Mouse (Mus musculus) mouse embryonic stem cell (cell line): ENCODE data around the gene Sptlc2.
"Not testable (repeated sequence)": the region's sequence is repeated elsewhere in the genome, so short reads cannot be mapped to it uniquely, and the experiment has no call there.

ENCODE experiments used
- in situ Hi-C, 2 experiments: fragments of 300-500 bp; cut with MboI; formaldehyde crosslinking; loops; 1 replicate in 1 of 2; 3 replicates in 1 of 2; pipeline ENCODE4 v1.14.3; 2019 to 2020; ENCODE audit warnings: low sequenced_read_pairs in 2 of 2, low pct_unique_long_range_greater_than_20kb in 1 of 2, mixed read lengths in 1 of 2; ENCODE audit not compliant: unreplicated experiment in 1 of 2

The Sptlc2 gene

DNA sequence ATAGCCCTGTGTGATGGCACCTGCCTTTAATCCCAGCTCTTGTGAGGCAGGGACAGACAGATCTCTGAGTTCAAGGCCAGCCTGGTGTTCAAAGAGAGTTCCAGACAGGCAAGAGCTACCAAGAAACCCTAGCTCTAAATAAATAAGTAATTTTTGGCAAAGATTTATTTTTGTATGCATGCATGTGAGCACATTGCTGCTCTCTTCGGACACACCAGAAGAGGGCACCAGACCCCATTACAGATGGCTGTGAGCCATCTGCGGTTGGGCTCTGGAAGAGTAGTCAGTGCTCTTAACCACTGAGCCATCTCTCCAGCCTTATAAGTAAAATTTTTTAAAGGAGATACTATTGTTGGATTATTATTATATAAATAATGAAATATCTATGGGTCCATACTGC, 40.6 kb downstream of the Sptlc2 start:
- in situ Hi-C loops: no loop called here

DNA sequence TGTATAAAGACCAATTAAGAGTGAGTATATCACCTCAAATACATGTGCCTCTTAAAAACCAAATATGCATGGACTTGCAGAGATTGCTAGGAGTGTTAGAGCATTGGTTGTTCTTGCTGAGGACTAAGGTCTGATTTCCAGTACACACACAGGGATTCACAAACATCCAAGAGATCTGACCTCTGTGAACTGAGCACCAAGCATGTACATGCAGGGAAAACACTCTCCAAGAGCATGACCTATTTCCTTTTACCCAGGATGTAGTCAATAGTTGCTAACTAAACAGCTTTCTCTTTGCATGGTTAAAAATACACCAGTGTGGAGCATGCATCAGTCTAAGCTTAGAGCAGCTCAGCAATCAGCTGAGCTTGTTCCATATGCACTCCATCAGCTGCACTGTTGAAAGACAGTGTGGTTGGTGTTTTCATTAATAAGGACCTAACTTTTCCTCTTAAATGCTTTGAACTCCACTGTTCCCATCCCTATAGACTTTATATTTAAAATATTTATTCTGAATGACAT, 45.0 kb downstream of the Sptlc2 start:
- in situ Hi-C loops: no loop called here

DNA sequence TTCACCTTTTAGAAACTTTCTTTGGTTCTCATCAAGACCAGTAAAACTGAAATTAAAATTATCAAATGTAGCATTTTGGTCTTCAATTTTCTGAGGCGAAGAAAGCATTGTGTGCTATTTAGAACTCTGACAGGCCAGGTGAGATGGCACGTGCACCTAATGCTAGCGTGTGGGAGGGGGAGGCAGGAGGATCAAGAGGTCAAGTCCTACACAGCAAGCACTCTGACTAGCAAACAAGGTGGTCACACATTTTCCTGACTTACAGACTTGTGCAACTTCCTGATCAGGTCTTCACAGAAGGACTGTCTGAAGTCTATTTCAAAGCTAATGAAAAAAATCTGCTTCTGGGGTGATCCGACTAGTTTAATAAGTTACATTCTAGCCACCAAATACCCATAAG, 50.1 kb downstream of the Sptlc2 start:
- in situ Hi-C loops: no loop called here

DNA sequence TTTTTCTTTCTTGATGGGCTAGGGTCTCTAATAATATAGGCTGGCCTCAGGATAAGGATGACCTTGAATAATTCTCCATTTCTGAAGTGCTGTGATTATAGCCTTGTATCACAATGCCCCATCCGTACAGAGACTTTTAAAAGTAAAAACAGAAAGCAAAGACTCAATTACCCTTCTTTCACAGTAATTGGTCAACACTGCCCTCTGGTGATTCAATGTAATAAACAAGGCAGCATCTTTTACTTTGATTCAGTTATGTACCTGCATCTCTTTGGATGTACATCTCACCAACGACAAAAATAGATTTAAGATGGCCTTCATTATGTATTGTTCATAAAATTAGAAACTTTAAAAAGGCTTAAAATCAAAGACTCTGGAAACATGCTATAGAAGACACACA, 53.3 kb downstream of the Sptlc2 start:
- in situ Hi-C loops: loop anchor here in 1 of 2 experiments (5.0 kb wide), 1 partner anchor 58 kb away; no protein-coding TSS in a partner anchor

DNA sequence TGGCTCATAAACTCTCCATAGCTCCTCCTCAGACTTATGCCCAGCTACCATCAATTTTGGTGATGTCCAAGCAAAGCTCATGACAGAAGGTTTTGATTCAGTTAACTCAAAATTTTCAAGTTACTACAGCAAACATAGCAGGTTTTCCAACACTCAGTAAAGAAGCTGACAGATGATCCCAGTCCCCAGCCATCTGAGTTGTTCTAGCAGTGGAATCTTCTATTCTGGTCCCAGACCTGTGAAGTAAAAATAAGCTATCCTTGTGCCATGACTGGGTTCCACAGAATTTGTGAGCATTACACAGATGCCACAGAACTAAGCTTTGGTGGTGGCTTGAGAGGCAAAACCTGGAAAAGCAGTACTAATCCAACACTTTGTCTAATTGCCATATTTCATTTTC, 54.4 kb downstream of the Sptlc2 start:
- in situ Hi-C loops: loop anchor here in 1 of 2 experiments (5.0 kb wide), 1 partner anchor 56 kb away; no protein-coding TSS in a partner anchor

DNA sequence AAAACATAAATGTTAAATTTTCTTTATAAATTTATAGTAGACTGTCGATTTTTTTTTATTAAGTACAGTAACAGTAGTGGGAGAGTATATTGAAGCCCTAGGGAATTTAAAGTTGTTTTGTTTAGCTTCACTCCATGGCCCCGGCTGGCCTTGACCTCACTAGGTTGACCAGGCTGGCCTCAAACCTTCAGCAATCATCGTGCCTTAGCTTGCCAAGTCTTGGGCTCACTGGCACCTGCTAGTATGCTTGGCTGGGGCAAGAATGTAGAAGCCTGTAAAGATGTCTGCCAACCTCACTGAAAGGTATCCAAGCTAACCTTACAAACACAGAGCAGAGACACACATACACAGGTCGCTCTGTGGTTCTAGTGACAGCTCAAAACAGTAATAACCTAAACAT, 55.6 kb downstream of the Sptlc2 start:
- in situ Hi-C loops: loop anchor here in 1 of 2 experiments (5.0 kb wide), 1 partner anchor 55 kb away; no protein-coding TSS in a partner anchor

DNA sequence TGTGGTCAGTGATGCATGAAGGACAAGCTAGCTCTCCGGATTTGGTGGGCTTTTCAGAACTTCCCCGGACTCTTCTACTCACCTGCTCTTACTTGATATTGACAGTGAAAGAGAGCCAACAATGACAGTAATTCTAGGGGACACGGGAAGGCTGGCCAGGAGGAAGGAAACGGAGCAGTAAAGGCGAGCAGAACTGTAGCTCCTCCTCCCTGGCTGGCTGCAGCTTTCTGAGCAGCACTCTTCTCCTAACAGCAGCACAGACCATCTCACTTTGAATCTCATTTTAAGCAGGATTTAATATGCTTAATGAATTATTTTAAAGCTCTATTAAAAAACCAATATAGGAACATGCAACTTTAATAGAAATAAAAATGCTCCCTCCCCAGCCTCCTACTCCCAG, 56.2 kb downstream of the Sptlc2 start:
- in situ Hi-C loops: loop anchor here in 1 of 2 experiments (5.0 kb wide), 1 partner anchor 55 kb away; no protein-coding TSS in a partner anchor

DNA sequence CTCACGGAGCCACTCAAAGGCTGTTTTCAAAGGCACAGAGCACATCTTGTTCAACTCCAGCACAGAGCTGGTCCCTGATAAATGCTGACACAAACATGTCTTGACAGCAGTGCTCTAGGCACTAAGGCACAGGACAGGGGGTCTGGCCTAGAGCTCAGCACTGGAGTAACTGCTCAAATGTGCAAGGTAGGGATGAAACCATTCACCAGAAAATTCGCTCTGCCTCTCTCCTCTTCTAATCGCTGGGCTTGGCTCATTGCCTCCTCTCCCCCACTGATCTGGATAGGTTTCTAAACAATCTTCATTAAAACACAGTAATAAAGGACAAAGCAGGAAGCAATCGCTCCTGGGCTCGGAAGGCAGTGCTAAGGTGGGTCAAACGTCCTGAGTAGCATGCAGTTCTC, 57.1 kb downstream of the Sptlc2 start:
- in situ Hi-C loops: loop anchor here in 1 of 2 experiments (5.0 kb wide), 1 partner anchor 54 kb away; no protein-coding TSS in a partner anchor

DNA sequence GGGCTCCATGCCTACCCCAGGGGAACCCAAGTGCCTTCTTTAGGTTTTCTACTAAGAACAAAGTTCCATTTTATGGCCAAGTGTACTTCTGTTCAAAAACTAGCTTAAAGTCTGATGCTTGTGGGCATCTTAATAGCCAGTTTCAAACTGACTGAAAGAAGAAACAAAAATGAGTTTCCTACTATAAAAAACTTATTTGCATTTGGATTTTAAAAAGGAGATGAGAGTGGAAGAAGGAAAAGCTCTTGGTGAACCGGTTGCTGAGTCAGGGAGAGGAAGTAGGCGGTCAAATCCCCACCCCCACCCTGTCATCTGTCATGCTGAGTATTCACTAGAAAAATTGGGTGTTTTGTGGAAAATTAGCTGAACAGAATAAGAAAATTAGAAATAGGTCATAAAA, 57.9 kb downstream of the Sptlc2 start:
- in situ Hi-C loops: loop anchor here in 1 of 2 experiments (5.0 kb wide), 1 partner anchor 53 kb away; no protein-coding TSS in a partner anchor

DNA sequence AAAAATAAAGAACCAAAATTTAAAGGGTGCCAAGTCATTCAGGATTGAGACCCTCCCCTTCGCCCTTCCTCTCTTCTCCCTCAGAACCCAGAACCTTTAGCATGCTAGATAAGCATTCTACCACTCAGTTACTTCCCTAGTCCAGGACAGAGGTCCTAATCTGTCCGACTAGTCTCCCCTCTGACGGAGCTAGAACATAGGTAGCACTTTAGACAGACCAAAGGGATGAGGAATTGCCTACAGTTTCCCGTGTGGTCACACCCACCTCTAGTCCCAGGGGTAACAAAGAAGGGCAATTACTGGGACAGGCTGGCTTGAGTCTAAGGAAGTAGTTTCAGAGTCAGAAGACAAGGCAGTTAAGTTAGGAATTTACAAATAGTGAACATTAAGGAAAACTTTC, 60.1 kb downstream of the Sptlc2 start:
- in situ Hi-C loops: no loop called here

DNA sequence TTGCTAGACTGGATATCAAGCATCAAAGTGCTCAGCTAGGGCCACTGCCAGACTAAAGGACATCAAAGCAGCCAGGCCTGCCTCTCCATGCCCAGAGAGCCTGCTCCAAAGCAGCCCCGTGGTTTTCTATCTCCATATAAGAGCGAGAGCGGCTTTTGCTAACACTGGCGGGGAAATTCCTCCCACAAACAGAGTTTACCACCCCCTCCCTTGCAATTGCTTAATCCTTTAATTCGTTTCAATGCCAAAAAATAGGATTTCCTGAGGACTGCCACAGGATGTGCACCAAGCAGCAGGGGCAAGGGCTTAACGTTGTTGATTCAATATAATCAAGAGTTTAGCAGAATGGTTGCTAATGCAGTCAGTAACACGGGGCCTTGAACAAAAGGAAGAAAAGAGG, 60.5 kb downstream of the Sptlc2 start:
- in situ Hi-C loops: no loop called here

DNA sequence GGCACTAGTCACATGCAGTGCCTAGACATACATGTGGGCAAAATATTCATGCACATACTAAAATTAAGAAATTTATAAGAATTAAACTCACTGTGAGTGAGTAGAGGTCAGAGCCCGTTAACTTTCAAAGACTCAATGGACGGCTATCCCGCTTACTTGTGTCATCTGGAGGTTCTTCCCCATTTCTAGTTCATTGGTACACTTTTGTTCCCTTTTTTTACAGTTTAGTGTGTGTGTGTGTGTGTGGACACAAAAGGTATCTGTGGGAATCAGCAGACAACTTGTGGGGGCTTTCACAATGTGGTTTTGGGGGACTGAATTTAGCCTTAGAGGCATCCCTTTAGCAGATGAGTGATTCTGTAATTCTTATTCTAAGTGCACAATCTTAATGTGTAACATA, 62.7 kb downstream of the Sptlc2 start:
- in situ Hi-C loops: no loop called here

DNA sequence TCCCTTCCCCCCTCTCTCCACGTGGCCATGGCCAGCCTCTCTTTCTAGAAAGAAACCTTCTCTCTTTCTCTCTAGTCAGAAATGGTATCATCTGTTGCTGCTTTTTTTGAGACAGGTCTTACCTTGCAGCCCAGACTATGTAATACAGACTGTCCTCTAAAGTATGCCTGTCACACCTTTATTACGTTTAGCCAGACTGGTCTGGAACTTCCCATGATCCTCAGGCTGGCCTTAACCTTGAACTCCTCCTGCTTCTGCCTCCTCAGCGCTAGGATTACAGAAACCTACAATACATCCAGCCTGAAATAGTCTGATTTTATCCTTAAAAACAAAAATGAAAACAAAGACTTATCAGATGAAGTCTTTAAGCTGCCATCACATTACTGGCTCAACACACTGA, 68.9 kb downstream of the Sptlc2 start:
- in situ Hi-C loops: no loop called here

DNA sequence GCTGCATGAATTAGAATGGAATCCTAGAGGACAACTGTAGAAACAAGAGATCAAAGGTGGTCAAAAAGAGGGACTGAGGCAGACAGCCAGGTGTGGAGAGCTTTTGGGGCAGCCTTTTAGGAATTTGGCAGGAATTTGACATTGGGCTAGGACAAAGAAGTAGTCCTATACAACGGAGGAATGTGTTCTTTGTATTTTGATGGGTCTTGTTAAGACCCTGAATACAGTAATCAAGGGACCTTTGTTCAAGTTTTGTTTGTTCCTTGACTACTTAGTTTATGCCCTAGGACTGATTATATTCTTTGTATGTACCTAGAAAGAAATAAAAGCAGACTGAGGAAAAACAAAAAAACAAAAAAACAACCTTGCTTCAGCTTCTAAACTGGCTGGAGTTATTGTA, 70.2 kb downstream of the Sptlc2 start:
- in situ Hi-C loops: no loop called here

DNA sequence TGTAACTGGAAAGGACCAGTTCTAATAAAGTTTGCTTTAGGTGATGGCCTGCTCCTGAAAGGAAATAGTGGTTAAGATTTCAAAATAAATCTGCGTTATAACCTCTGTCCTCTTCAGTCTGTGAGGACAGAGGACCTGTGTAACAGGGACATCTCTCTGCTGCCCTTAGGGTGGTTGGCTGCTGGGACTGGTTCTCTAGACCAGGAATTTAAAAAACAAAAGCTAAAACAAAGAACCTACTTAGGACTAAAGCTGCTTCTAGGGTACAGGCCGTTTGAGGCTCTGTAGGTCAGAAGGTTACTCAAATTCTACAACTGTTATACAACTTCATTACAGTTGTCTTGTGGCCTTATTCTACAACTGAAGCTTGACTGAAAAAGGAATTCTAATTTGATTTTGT, 75.1 kb downstream of the Sptlc2 start:
- in situ Hi-C loops: no loop called here

DNA sequence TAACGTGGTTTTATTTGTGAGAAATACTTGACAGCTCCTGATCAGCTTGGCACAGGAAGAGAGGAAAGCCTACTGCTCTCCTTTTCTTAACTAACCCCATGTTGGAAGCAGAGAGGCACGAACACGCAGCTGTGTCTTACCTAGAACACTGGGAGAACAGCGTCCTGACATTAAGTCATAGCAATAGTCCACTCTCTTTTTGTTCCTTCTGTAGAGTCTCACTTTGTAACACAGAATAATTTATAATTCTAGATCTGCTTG, 81.6 kb downstream of the Sptlc2 start:
- in situ Hi-C loops: not testable (repeated sequence)

DNA sequence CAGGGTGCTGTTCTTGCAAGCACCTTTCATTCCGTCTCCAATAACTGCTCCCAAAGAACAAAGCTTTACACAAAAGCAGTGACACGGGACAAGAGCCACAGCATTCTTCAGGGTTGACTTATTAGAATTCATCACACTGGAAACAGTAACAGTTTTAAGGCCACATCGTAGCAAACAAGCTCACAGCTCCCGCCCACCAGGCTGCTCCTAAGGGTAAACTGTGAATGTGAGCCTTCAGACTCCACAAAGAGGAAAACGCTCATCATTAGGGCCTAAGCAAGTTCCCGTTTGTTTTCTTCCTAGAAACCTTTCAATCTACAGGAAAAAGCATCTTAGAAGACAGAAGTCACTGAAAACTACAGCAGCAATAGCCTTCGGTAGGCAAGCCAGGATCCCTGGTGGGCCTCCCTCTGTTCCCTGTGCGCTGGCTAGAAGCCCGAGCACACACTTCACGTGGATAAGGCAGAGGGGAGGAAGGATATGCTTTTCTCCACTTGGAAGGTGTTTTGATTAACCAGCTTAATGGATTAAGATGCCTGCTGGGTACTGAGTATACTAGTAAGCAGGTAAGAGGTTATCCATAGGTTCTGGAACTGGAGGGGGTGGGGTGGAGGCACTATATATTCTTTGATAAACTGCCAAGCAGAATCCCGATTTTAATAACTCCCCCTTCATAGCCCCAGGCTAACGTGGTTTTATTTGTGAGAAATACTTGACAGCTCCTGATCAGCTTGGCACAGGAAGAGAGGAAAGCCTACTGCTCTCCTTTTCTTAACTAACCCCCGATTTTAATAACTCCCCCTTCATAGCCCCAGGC, 82.2 kb downstream of the Sptlc2 start:
- in situ Hi-C loops: no loop called here

DNA sequence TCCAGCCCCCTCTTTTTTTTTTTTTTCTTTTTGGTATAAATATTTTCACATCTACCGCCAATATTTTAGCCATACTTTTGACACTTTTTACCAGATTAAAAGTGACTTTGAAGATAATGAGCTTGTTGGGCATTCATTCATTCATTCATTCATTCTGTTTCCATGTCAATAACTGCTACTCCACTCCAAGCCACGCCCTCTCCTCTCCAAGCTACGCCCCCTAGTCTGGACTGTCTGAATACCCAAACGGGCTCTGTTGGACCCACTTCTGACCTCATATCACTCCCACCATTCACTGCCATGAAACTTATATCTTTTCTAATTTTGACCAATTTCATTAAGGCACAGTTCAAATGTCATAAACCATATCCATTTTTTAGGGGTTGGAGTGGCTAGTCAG, 87.0 kb downstream of the Sptlc2 start:
- in situ Hi-C loops: no loop called here

DNA sequence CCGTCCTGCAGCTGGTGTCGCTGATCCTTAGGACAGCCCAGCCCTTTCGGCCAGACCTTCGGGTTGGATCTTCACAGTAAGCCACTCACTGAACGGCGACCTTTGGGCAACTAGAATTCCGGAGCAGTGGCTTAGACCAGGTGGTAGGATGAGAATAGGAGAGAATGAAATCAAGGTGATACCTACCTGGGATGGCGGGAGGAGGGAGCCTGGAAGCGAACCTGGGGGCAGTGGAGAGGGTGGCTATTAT, 87.8 kb downstream of the Sptlc2 start:
- in situ Hi-C loops: no loop called here

DNA sequence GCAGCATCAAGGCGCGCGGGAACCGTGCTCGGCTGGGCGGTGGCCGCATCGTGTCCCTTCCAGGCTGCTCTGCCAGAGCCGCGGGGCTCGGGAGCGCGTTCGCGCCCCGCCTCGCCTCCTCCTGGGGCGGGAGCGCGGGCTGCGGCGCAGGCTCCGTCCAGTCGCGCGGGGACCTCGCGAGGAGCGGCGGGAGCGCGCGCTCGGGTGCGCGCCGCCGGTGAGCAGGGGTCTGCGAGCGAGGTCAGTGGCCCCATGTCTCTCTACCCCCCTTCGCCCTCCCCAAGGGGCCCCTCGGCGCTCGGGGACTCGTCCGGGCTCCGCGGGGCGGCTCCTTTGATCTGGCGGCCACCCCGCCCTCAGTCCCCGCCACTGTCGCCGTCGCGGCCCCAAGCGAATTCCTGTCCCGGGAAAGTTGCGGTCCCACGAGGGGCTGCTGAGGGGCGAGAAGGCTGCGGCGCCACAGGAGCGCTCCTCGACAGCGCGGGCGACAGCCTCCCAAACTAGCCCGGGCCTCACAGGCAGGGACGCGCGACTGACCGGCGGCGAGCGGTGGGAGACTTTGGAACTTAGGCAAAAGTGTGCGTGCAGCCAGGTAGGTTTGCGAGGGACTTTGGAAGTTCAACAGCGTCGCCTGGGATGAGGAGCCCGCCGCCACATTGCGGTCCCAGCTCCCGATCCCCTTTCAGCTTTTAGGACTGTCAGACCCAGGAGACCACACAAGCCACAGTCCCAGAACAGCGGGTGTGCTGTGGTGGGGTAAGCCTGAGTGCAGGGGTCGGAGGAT, 88.3 kb downstream of the Sptlc2 start, which contains the start of gene Ism2:
Gene Ism2 (minus strand): TSS at position 49 of the 784 bp plus-strand sequence.
- in situ Hi-C loops: no loop called here
